ENCODE assay signal across 9 mouse cellular contexts in genomic region chr11:120215726-120216241, GRCm38 (mm10). TPM values are rescaled to one million over a fixed set of nuclear protein-coding genes. Genes with fewer than 3 reads are reported as not detected.
A peak's percentile ranks its signal among the peaks of the same experiment; 100 is the strongest.
DNase-seq lines count a peak whose midpoint lies in the region; ATAC-seq and TF ChIP-seq lines count a peak whose summit lies in the region.
"Had no signal": no experiment of that assay in that cellular context is flagged by ENCODE, and none has a peak within 500 bp of the region (broad histone marks: within the 10 kb centered on the region; RNA-seq: fewer than 3 reads in every experiment).

No protein-coding gene starts in this region.

- WGBS in lung, embryonic 15.5 days = 31% methylated on average over 10 of the region's 10 CpGs
- 48% methylated on average over 10 of the region's 10 CpGs for WGBS in lung, adult 2 months
- WGBS in hindbrain, embryonic 16.5 days = 48% methylated on average over 10 of the region's 10 CpGs
- 32% methylated on average over 10 of the region's 10 CpGs for WGBS in liver, embryonic 15.5 days (ENCODE audit: insufficient replicate concordance)
- 52% methylated on average over 10 of the region's 10 CpGs for WGBS in stomach, embryonic 16.5 days

- H3K36me3 ChIP-seq in lung, embryonic 15.5 days = no peaks in the 10 kb centered on the region
- H3K36me3 ChIP-seq in hindbrain, embryonic 16.5 days (ENCODE audit: control insufficient read depth, insufficient read depth, low read length) = no peaks in the 10 kb centered on the region
- H3K36me3 ChIP-seq in liver, embryonic 15.5 days (replicated peaks) = no peaks in the 10 kb centered on the region
- H3K36me3 ChIP-seq in stomach, embryonic 16.5 days (ENCODE audit: control insufficient read depth, insufficient read depth, low read length) = no peaks in the 10 kb centered on the region

- H3K4me1 ChIP-seq in lung, embryonic 15.5 days = peaks cover 35% of the 10 kb centered on the region
- peaks cover 9% of the 10 kb centered on the region for H3K4me1 ChIP-seq in lung, adult 2 months (ENCODE audit: control insufficient read depth, insufficient read depth, low read length)
- H3K4me1 ChIP-seq in hindbrain, embryonic 16.5 days (ENCODE audit: control insufficient read depth, insufficient read depth, low read depth, low read length) = peaks cover 24% of the 10 kb centered on the region
- peaks cover 24% of the 10 kb centered on the region for H3K4me1 ChIP-seq in liver, embryonic 15.5 days (replicated peaks)
- H3K4me1 ChIP-seq in stomach, embryonic 16.5 days (ENCODE audit: control insufficient read depth, insufficient read depth, low read length) = peaks cover 21% of the 10 kb centered on the region

- H3K27me3 ChIP-seq in lung, embryonic 15.5 days = no peaks in the 10 kb centered on the region
- H3K27me3 ChIP-seq in hindbrain, embryonic 16.5 days (replicated peaks; ENCODE audit: control insufficient read depth, insufficient read depth, low read length) = no peaks in the 10 kb centered on the region
- peaks cover 34% of the 10 kb centered on the region for H3K27me3 ChIP-seq in liver, embryonic 15.5 days
- no peaks in the 10 kb centered on the region for H3K27me3 ChIP-seq in stomach, embryonic 16.5 days (ENCODE audit: control insufficient read depth, insufficient read depth, low read length)

- ATAC-seq in lung, embryonic 15.5 days (ENCODE audit: borderline replicate concordance, extremely low read depth, low FRiP score, low TSS enrichment) = peak; percentile 28
- no peak for ATAC-seq in hindbrain, embryonic 16.5 days
- ATAC-seq in liver, embryonic 15.5 days (ENCODE audit: insufficient read depth) = peak; percentile 51
- peak; percentile 26; the same call in 1 of the 2 replicates for ATAC-seq in stomach, embryonic 16.5 days (ENCODE audit: insufficient read depth, low FRiP score)
- ATAC-seq in activated CD4-positive, CD25-positive, alpha-beta regulatory T cell, adult 4 months = no peak

- TF ChIP-seq CTCF in lung, adult 2 months (IDR thresholded peaks at IDR 0.05; ENCODE audit: insufficient read depth, low read length) = no peak

- DNase-seq in lung, adult 2 months = no peak
- DNase-seq in left cerebral cortex, adult 11 months (ENCODE audit: low spot score) = no peak
- no peak for DNase-seq in gastrocnemius, postnatal 4 days (ENCODE audit: low spot score in 2 of 2)
- DNase-seq: cerebellum, adult 9-10 months had no signal

- H3K9me3 ChIP-seq in lung, embryonic 15.5 days = no peaks in the 10 kb centered on the region
- H3K9me3 ChIP-seq in hindbrain, embryonic 16.5 days (ENCODE audit: control insufficient read depth, low read length) = 0 out of 2 replicates have a peak, but pooled peaks cover 2% of the 10 kb centered on the region
- no peaks in the 10 kb centered on the region for H3K9me3 ChIP-seq in liver, embryonic 15.5 days (replicated peaks)
- peaks cover 5% of the 10 kb centered on the region; the same call in 1 of the 2 replicates for H3K9me3 ChIP-seq in stomach, embryonic 16.5 days (replicated peaks; ENCODE audit: control insufficient read depth, low read length)

- H3K27ac ChIP-seq in lung, embryonic 15.5 days = peak overlapping the region; percentile 89
- peak overlapping the region; percentile 55 for H3K27ac ChIP-seq in hindbrain, embryonic 16.5 days (ENCODE audit: low read depth, low read length)
- no peak overlapping the region for H3K27ac ChIP-seq in liver, embryonic 15.5 days (replicated peaks)
- peak overlapping the region; percentile 85 for H3K27ac ChIP-seq in stomach, embryonic 16.5 days (ENCODE audit: low read length)

- no peak overlapping the region for H3K4me3 ChIP-seq in lung, embryonic 15.5 days
- no peak overlapping the region for H3K4me3 ChIP-seq in lung, adult 2 months (replicated peaks; ENCODE audit: extremely low read depth, low read depth, low read length)
- no peak overlapping the region for H3K4me3 ChIP-seq in hindbrain, embryonic 16.5 days (ENCODE audit: low read length)
- H3K4me3 ChIP-seq in liver, embryonic 15.5 days (replicated peaks) = no peak overlapping the region
- no peak overlapping the region for H3K4me3 ChIP-seq in stomach, embryonic 16.5 days (replicated peaks; ENCODE audit: low read length)

- no peak for TF ChIP-seq POLR2A in lung, adult 2 months (IDR thresholded peaks at IDR 0.05; ENCODE audit: borderline replicate concordance, extremely low read depth, low read depth, low read length)

- H3K4me2 ChIP-seq in lung, embryonic 15.5 days = no peak overlapping the region
- H3K4me2 ChIP-seq in hindbrain, embryonic 16.5 days (ENCODE audit: low read length) = no peak overlapping the region
- H3K4me2 ChIP-seq in liver, embryonic 15.5 days = no peak overlapping the region
- no peak overlapping the region for H3K4me2 ChIP-seq in stomach, embryonic 16.5 days (ENCODE audit: low read depth, low read length)

- H3K9ac ChIP-seq in lung, embryonic 15.5 days = no peak overlapping the region
- no peak overlapping the region; the same call in 1 of the 2 replicates for H3K9ac ChIP-seq in hindbrain, embryonic 16.5 days (ENCODE audit: low read depth, low read length)
- H3K9ac ChIP-seq in liver, embryonic 15.5 days = no peak overlapping the region
- no peak overlapping the region; the same call in 1 of the 2 replicates for H3K9ac ChIP-seq in stomach, embryonic 16.5 days (ENCODE audit: low read length)

RNA-seq across cellular contexts. Expression of gene Bahcc1, which starts 17.0 kb away (rescaled TPM):
- 8.7 and 9.2 TPM in 2 replicates for polyA plus RNA-seq in lung, embryonic 15.5 days (2015; fragmentation: Nextera tagmentation; extraction: Ambion mirVana)
- polyA plus RNA-seq in lung, adult 2 months (2012; rRNA removed) = 10.8 and 12.4 TPM in 2 replicates
- polyA plus RNA-seq in hindbrain, embryonic 16.5 days (2015; fragmentation: Nextera tagmentation; extraction: Ambion mirVana) = 7.8 and 9.7 TPM in 2 replicates
- polyA plus RNA-seq in liver, embryonic 15.5 days (2015; fragmentation: Nextera tagmentation; extraction: Ambion mirVana) = 0.91 and 1.0 TPM in 2 replicates
- polyA plus RNA-seq in stomach, embryonic 16.5 days (2015; fragmentation: Nextera tagmentation; extraction: Ambion mirVana) = 4.5 and 5.6 TPM in 2 replicates
- polyA plus RNA-seq in activated CD4-positive, CD25-positive, alpha-beta regulatory T cell, adult 4 months (2017; shearing (Covaris generic)) = not detected
- total RNA-seq in gastrocnemius, postnatal 4 days (2021) = 10 to 100 TPM; 13.6 to 15.1 TPM

Comparison
In these comparisons a context has a peak if more than half of its experiments do, and no peak if none do; other contexts are left out.
1. ATAC-seq: peak in lung, embryonic 15.5 days (single experiment), liver, embryonic 15.5 days (single experiment) and stomach, embryonic 16.5 days (single experiment); none in hindbrain, embryonic 16.5 days (single experiment) and activated CD4-positive, CD25-positive, alpha-beta regulatory T cell, adult 4 months (single experiment).